Mouse (Mus musculus) forebrain, embryonic 11.5 days (tissue): ENCODE data around the gene Cpn2. TPM values are rescaled to one million over a fixed set of nuclear protein-coding genes. Genes with fewer than 3 reads are reported as not detected.
A peak's percentile ranks its signal among the peaks of the same experiment; 100 is the strongest.

Experiments
- ATAC-seq: fragments of 200-750 bp; cut with Nextera tagmentation; replicated peaks from 2 replicates; pipeline ENCODE4 v1.8.0; 2017; ENCODE audit warnings: moderate TSS enrichment; ENCODE audit not compliant: low FRiP score
- DNase-seq: peaks from one replicate; pipeline ENCODE4 v3.0.0-alpha.2; 2017; ENCODE audit warnings: low spot score
- H3K27ac ChIP-seq: fragments of 300-500 bp; sonication (generic); 2 replicates; pipeline ENCODE4 v1.5.1; 2014; ENCODE audit warnings: low read depth, low read length
- H3K27me3 ChIP-seq: fragments of 300-500 bp; sonication (generic); 2 replicates; pipeline ENCODE4 v1.6.1; 2014; ENCODE audit warnings: mild to moderate bottlenecking, low read length, mixed read lengths; ENCODE audit not compliant: control insufficient read depth, insufficient read depth
- H3K36me3 ChIP-seq: fragments of 300-500 bp; sonication (generic); 2 replicates; pipeline ENCODE4 v1.6.1; 2014; ENCODE audit warnings: mild to moderate bottlenecking, low read length, moderate library complexity, mixed read lengths; ENCODE audit not compliant: control insufficient read depth, insufficient read depth
- H3K4me1 ChIP-seq: fragments of 300-500 bp; sonication (generic); replicated peaks from 2 replicates; pipeline ENCODE4 v1.6.1; 2014; ENCODE audit warnings: low read length, mixed read lengths; ENCODE audit not compliant: control insufficient read depth, insufficient read depth
- H3K4me2 ChIP-seq: fragments of 300-500 bp; sonication (generic); 2 replicates; pipeline ENCODE4 v1.6.1; 2014; ENCODE audit warnings: low read depth, mild to moderate bottlenecking, low read length, moderate library complexity, mixed read lengths; ENCODE audit not compliant: severe bottlenecking
- H3K4me3 ChIP-seq: fragments of 300-500 bp; sonication (generic); 2 replicates; pipeline ENCODE4 v1.5.1; 2014; ENCODE audit warnings: low read depth, low read length
- H3K9ac ChIP-seq: fragments of 300-500 bp; sonication (generic); 2 replicates; pipeline ENCODE4 v1.6.1; 2014; ENCODE audit warnings: low read length
- H3K9me3 ChIP-seq: fragments of 300-500 bp; sonication (generic); 2 replicates; pipeline ENCODE4 v1.6.1; 2016; ENCODE audit warnings: low read length, mixed read lengths; ENCODE audit not compliant: control insufficient read depth
- WGBS: fragments of 180-500 bp; shearing (Covaris S2); extraction: QIAGEN DNeasy Blood & Tissue Kit; methylation state at CpG from one replicate; pipeline ENCODE4 v1.1.7; 2014; 5-methylcytosine and 5-hydroxymethylcytosine counted together
- polyA plus RNA-seq: library from polyadenylated mRNA; unstranded; fragments of >200 nt; fragmentation: Nextera tagmentation; extraction: Ambion mirVana; gene quantifications from 2 replicates; pipeline ENCODE4 v1.2.1, GENCODE M21; 2014

Cpn2 gene
- polyA plus RNA-seq: not detected in 2 replicates

- no peak for DNase-seq
- no peak within 1 kb of the TSS for H3K4me3 ChIP-seq
- ATAC-seq: no peak
- no peak within 1 kb of the TSS for H3K4me2 ChIP-seq
- 80% methylated on average over 5 of the region's 5 CpGs for whole genome bisulfite sequencing
- no peak within 1 kb of the TSS for H3K27ac ChIP-seq
- H3K36me3 ChIP-seq: no peaks in the 10 kb centered on the region
- no peaks in the 10 kb centered on the region for H3K4me1 ChIP-seq
- H3K9ac ChIP-seq: no peak within 1 kb of the TSS
- no peaks in the 10 kb centered on the region for H3K9me3 ChIP-seq
- no peaks in the 10 kb centered on the region for H3K27me3 ChIP-seq
These were observed at the start of gene Cpn2 for GRCm38 (mm10) chr16:30267359-30267758. Cpn2 (minus strand) TSS chr16:30267499.

DNA sequence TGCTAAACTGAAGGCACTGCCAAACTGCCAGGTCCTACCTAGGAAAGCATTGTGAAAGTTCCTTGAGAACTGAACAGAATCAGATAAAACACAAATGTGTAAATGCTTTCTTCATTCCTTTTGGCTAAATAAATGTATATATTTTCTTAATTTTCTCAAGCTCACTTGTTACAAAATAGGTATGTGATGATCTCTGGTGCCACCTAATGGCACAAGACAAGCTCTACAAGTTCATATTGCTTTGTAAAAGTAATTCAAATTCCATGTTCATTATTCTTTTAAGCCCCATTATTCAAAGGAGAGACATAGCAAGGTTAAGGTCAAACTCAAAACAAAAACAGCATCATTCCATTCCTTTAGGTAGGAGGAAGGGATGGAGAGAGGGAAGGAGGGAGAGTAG is 46.9 kb upstream of the Cpn2 start:
- no peak overlapping the region for H3K27ac ChIP-seq
- DNase-seq: no peak
- H3K4me2 ChIP-seq: no peak overlapping the region
- no peak for ATAC-seq
- H3K27me3 ChIP-seq: peaks cover 20% of the 10 kb centered on the region
- H3K36me3 ChIP-seq: no peaks in the 10 kb centered on the region
- H3K4me1 ChIP-seq: no peaks in the 10 kb centered on the region; the same call in 1 of the 2 replicates
- no peaks in the 10 kb centered on the region for H3K9me3 ChIP-seq
- H3K4me3 ChIP-seq: no peak overlapping the region
- no peak overlapping the region for H3K9ac ChIP-seq

DNA sequence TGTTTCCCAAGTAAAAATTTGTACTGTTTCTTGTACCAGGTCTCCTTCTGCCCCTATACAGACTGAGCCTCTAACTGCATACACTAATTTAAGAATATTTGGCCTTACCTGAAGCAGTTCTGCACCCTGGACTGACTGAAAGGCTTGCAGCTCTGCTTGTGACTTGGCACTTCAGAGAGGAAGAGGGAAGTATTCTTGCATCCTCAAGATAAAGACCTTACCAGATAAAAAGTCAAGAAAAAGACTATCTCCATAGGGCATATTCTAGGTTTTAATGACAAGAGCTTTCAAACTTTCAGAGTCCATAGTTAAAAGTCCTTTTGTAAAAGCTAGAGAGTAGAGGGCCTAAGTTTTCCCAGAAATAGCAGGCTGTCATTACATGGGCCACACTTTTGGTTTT is 43.3 kb upstream of the Cpn2 start, which contains the start of gene Gp5:
Gp5 (minus strand) TSS at position 133 of the 400 bp plus-strand sequence.
- no peak for ATAC-seq
- Histone ChIP-seq H3K9ac (peak within 1 kb of the TSS; percentile 29), H3K27me3 (peaks cover 44% of the 10 kb centered on the region), H3K9me3 (no peaks in the 10 kb centered on the region), H3K4me1 (peaks cover 11% of the 10 kb centered on the region), H3K4me3 (peak within 1 kb of the TSS; percentile 55), H3K27ac (no peak within 1 kb of the TSS), H3K4me2 (peak within 1 kb of the TSS; percentile 100), H3K36me3 (no peaks in the 10 kb centered on the region)
- no peak for DNase-seq

DNA sequence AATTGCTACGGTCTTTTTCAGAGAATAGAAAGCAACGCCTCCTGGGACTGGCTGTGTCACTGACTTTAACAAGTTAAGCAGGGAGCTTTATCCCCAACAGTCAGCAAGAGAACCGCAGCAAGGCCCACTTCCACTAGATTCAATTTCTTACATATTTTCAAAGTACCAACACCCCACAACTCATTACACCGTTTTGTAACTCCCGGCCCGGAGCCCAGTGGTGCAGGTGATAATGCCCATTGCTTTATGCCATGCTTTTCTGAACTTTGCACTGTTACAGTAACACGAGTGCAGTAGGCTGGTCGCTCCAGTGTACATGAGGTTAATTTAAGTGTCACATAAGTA is 42.8 kb upstream of the Cpn2 start:
- H3K4me3 ChIP-seq: no peak overlapping the region
- WGBS: 51% methylated on average over 8 of the region's 8 CpGs
- no peak overlapping the region for H3K4me2 ChIP-seq
- peaks cover 11% of the 10 kb centered on the region for H3K4me1 ChIP-seq
- ATAC-seq (no peak), DNase-seq (no peak)
- H3K9me3 ChIP-seq: no peaks in the 10 kb centered on the region
- H3K9ac ChIP-seq: no peak overlapping the region
- peaks cover 44% of the 10 kb centered on the region for H3K27me3 ChIP-seq
- no peak overlapping the region for H3K27ac ChIP-seq
- H3K36me3 ChIP-seq: no peaks in the 10 kb centered on the region

- H3K9me3 ChIP-seq: no peaks in the 10 kb centered on the region
- peak overlapping the region; percentile 29 for H3K9ac ChIP-seq
- H3K4me1 ChIP-seq: peaks cover 11% of the 10 kb centered on the region
- no peaks in the 10 kb centered on the region for H3K36me3 ChIP-seq
- H3K27me3 ChIP-seq: peaks cover 44% of the 10 kb centered on the region
- H3K27ac ChIP-seq: no peak overlapping the region
- H3K4me3 ChIP-seq: peak overlapping the region; percentile 55
- 4% methylated on average over 34 of the region's 34 CpGs for WGBS
- DNase-seq: peak; percentile 66
- H3K4me2 ChIP-seq: peak overlapping the region; percentile 100
- ATAC-seq: no peak
These were observed 42.3 kb upstream of the Cpn2 start for GRCm38 (mm10) chr16:30309395-30310170.

DNA sequence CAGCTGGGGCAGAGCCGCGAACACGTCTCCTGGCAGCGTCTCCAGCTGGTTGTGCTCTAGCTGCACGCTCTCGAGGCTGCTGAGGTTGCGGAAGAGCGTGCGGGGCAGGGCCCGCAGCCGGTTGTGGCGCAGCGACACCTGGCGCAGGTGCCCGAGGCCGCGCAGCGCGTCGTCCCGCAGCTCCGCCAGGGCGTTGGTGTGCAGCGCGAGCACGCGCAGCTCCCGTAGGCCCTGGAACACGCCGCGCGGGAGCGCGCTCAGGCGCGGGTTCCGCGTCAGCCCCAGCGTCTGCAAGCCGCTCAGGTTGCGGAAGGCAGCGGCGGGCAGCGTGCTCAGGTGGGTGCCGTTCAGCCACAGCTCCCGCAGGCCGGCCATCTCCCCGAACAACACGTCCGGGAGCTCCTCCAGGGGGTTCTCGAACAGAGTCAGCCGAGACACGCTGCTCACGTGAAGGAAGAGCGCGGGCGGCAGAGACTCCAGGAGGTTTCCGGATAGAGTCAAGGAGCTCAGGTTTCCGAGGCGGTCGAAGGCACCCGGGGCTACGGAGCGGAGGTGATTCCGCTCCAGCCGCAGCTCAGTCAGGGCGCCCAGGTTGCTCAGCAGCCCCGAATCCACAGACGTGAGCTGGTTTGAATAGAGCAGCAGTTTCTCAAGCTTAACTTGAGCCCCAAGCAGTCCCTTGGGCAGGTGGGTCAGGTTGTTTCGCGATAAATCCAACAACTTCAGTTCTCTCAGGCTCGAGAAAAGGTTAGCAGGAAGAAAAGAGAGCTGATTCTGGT is 41.5 kb upstream of the Cpn2 start:
- Histone ChIP-seq H3K27ac (no peak overlapping the region), H3K9ac (peak overlapping the region; percentile 55), H3K36me3 (no peaks in the 10 kb centered on the region), H3K4me1 (peaks cover 11% of the 10 kb centered on the region), H3K27me3 (peaks cover 44% of the 10 kb centered on the region), H3K9me3 (no peaks in the 10 kb centered on the region), H3K4me3 (peak overlapping the region; percentile 55), H3K4me2 (peak overlapping the region; percentile 100)
- DNase-seq (peak; percentile 74), ATAC-seq (peak; percentile 42; the same call in 1 of the 2 replicates)
- under 1% methylated on average over 72 of the region's 72 CpGs for WGBS

GRCm38 (mm10) chr16:30307961-30308615 is 40.8 kb upstream of the Cpn2 start:
- H3K9ac ChIP-seq: peak overlapping the region; percentile 55
- H3K4me2 ChIP-seq: peak overlapping the region; percentile 100
- no peak overlapping the region for H3K27ac ChIP-seq
- no peak; the same call in 1 of the 2 replicates for ATAC-seq
- peak overlapping the region; percentile 55 for H3K4me3 ChIP-seq
- no peaks in the 10 kb centered on the region for H3K9me3 ChIP-seq
- WGBS: 13% methylated on average over 29 of the region's 29 CpGs
- H3K27me3 ChIP-seq: peaks cover 44% of the 10 kb centered on the region
- H3K36me3 ChIP-seq: no peaks in the 10 kb centered on the region
- no peak for DNase-seq
- peaks cover 11% of the 10 kb centered on the region for H3K4me1 ChIP-seq

GRCm38 (mm10) chr16:30307306-30307705 is 40.0 kb upstream of the Cpn2 start:
- Histone ChIP-seq H3K9ac (no peak overlapping the region), H3K4me3 (no peak overlapping the region), H3K27ac (no peak overlapping the region), H3K27me3 (peaks cover 44% of the 10 kb centered on the region), H3K4me2 (no peak overlapping the region), H3K9me3 (no peaks in the 10 kb centered on the region), H3K4me1 (peaks cover 11% of the 10 kb centered on the region), H3K36me3 (no peaks in the 10 kb centered on the region)
- DNase-seq (no peak), ATAC-seq (no peak)
- WGBS: 57% methylated on average over 12 of the region's 12 CpGs
